ENCODE assay signal across 29 mouse cellular contexts in the genomic region with DNA sequence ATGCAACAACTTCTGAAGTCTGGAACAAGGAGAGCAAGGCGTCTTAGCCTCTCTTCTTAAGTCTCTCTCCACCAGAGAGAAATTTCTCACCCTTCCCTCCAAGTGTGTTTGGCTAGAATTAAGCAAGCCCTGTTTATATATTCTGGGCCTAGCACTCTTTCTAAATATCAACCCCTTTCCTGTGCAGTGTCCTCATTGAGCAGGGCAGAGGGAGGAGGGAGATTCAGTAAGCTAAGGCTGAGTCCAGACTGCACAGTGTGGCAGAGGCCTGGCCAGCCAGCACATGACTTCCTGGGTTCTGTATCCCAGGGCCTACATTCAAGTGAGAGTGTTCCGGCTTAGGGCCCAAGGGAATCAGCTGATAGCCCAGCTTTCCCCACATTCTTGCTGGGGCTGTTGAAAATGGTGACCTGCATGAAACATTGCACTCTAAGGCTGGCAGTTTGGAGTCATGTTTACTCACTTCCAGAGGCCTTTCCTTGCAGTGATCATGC.
DNase-seq lines count a peak whose midpoint lies in the region; ATAC-seq lines count a peak whose summit lies in the region.
"Had no signal": no experiment of that assay in that cellular context is flagged by ENCODE, and none has a peak within 500 bp of the region (broad histone marks: within the 10 kb centered on the region; RNA-seq: fewer than 3 reads in every experiment).

No protein-coding gene starts in this region.

- no peaks in the 10 kb centered on the region for H3K4me1 ChIP-seq in intestine, embryonic 14.5 days (replicated peaks; ENCODE audit: control insufficient read depth, insufficient read depth, low read length)
- H3K4me1 ChIP-seq in intestine, embryonic 16.5 days (ENCODE audit: control insufficient read depth, insufficient read depth, low read length): no peaks in the 10 kb centered on the region
- H3K4me1 ChIP-seq in neural tube, embryonic 13.5 days (replicated peaks): peaks cover 41% of the 10 kb centered on the region
- H3K4me1 ChIP-seq in neural tube, embryonic 15.5 days: peaks cover 20% of the 10 kb centered on the region
- H3K4me1 ChIP-seq in heart, embryonic 10.5 days: peaks cover 25% of the 10 kb centered on the region
- H3K4me1 ChIP-seq: liver, embryonic 13.5 days had no signal

- no peak for ATAC-seq in intestine, embryonic 14.5 days (replicated peaks; ENCODE audit: low FRiP score, low TSS enrichment, low read depth)
- no peak for ATAC-seq in intestine, embryonic 16.5 days
- no peak for ATAC-seq in neural tube, embryonic 13.5 days (ENCODE audit: low read depth)
- ATAC-seq in neural tube, embryonic 15.5 days (ENCODE audit: low FRiP score): no peak
- ATAC-seq: forebrain, embryonic 14.5 days; hindbrain, postnatal 0 days; intestine, postnatal 0 days had no signal

- no peak overlapping the region for H3K4me2 ChIP-seq in intestine, embryonic 14.5 days (ENCODE audit: low read length)
- no peak overlapping the region for H3K4me2 ChIP-seq in intestine, embryonic 16.5 days (ENCODE audit: low read depth, low read length)
- no peak overlapping the region for H3K4me2 ChIP-seq in neural tube, embryonic 13.5 days
- H3K4me2 ChIP-seq in neural tube, embryonic 15.5 days: no peak overlapping the region
- H3K4me2 ChIP-seq: embryonic facial prominence, embryonic 12.5 days; heart, embryonic 13.5 days; hindbrain, embryonic 12.5 days; limb, embryonic 15.5 days; liver, embryonic 13.5 days had no signal

- H3K27me3 ChIP-seq in intestine, embryonic 14.5 days (replicated peaks; ENCODE audit: control insufficient read depth, insufficient read depth, low read length): no peaks in the 10 kb centered on the region
- no peaks in the 10 kb centered on the region for H3K27me3 ChIP-seq in intestine, embryonic 16.5 days (replicated peaks; ENCODE audit: control insufficient read depth, insufficient read depth, low read length)
- no peaks in the 10 kb centered on the region for H3K27me3 ChIP-seq in neural tube, embryonic 13.5 days
- no peaks in the 10 kb centered on the region for H3K27me3 ChIP-seq in neural tube, embryonic 15.5 days (replicated peaks)
- no peaks in the 10 kb centered on the region for H3K27me3 ChIP-seq in heart, embryonic 10.5 days (ENCODE audit: insufficient read depth, poor library complexity, severe bottlenecking)
- H3K27me3 ChIP-seq: CH12.LX; embryonic facial prominence, embryonic 12.5 days; heart, embryonic 13.5 days; hindbrain, embryonic 12.5 days; limb, embryonic 15.5 days; liver, embryonic 13.5 days had no signal

- no peak overlapping the region for H3K4me3 ChIP-seq in intestine, embryonic 14.5 days (ENCODE audit: low read depth, low read length)
- no peak overlapping the region for H3K4me3 ChIP-seq in intestine, embryonic 16.5 days (ENCODE audit: low read length)
- no peak overlapping the region for H3K4me3 ChIP-seq in neural tube, embryonic 13.5 days
- H3K4me3 ChIP-seq in neural tube, embryonic 15.5 days (replicated peaks): no peak overlapping the region
- no peak overlapping the region for H3K4me3 ChIP-seq in heart, embryonic 10.5 days
- H3K4me3 ChIP-seq: embryonic facial prominence, embryonic 12.5 days; gastrocnemius, adult 2 months; heart, embryonic 13.5 days; hindbrain, embryonic 12.5 days; limb, embryonic 15.5 days; liver, embryonic 13.5 days had no signal

- 64% methylated on average over 2 of the region's 2 CpGs for WGBS in intestine, embryonic 14.5 days
- 64% methylated on average over 2 of the region's 2 CpGs for WGBS in intestine, embryonic 16.5 days
- WGBS in neural tube, embryonic 13.5 days: 70% methylated on average over 2 of the region's 2 CpGs
- WGBS in neural tube, embryonic 15.5 days: 77% methylated on average over 2 of the region's 2 CpGs
- 72% methylated on average over 2 of the region's 2 CpGs for WGBS in heart, embryonic 10.5 days

- no peaks in the 10 kb centered on the region for H3K36me3 ChIP-seq in intestine, embryonic 14.5 days (ENCODE audit: control insufficient read depth, insufficient read depth, low read length)
- no peaks in the 10 kb centered on the region for H3K36me3 ChIP-seq in intestine, embryonic 16.5 days (ENCODE audit: control insufficient read depth, insufficient read depth, low read length)
- H3K36me3 ChIP-seq in neural tube, embryonic 13.5 days: no peaks in the 10 kb centered on the region
- H3K36me3 ChIP-seq in neural tube, embryonic 15.5 days: no peaks in the 10 kb centered on the region
- H3K36me3 ChIP-seq in heart, embryonic 10.5 days: no peaks in the 10 kb centered on the region
- H3K36me3 ChIP-seq: embryonic facial prominence, embryonic 12.5 days; heart, embryonic 13.5 days; hindbrain, embryonic 12.5 days; limb, embryonic 15.5 days; liver, embryonic 13.5 days had no signal

- no peaks in the 10 kb centered on the region for H3K9me3 ChIP-seq in intestine, embryonic 14.5 days (ENCODE audit: control insufficient read depth, low read length)
- H3K9me3 ChIP-seq in intestine, embryonic 16.5 days (ENCODE audit: control insufficient read depth, low read length): no peaks in the 10 kb centered on the region
- 0 out of 2 replicates have a peak, but pooled peaks cover 10% of the 10 kb centered on the region for H3K9me3 ChIP-seq in neural tube, embryonic 13.5 days
- H3K9me3 ChIP-seq in neural tube, embryonic 15.5 days (replicated peaks): no peaks in the 10 kb centered on the region
- H3K9me3 ChIP-seq in heart, embryonic 10.5 days: peaks cover 5% of the 10 kb centered on the region; the same call in 1 of the 2 replicates
- H3K9me3 ChIP-seq: embryonic facial prominence, embryonic 12.5 days; hindbrain, embryonic 12.5 days; limb, embryonic 15.5 days; liver, embryonic 13.5 days had no signal

- H3K9ac ChIP-seq in intestine, embryonic 14.5 days (ENCODE audit: low read length): no peak overlapping the region
- H3K9ac ChIP-seq in intestine, embryonic 16.5 days (ENCODE audit: low read depth, low read length): no peak overlapping the region
- H3K9ac ChIP-seq in neural tube, embryonic 13.5 days: no peak overlapping the region
- H3K9ac ChIP-seq in neural tube, embryonic 15.5 days (replicated peaks): no peak overlapping the region
- H3K9ac ChIP-seq: embryonic facial prominence, embryonic 12.5 days; heart, embryonic 13.5 days; hindbrain, embryonic 12.5 days; limb, embryonic 15.5 days; liver, embryonic 13.5 days had no signal

- DNase-seq in intestine, embryonic 14.5 days (ENCODE audit: low spot score): peak; percentile 33
- no peak for DNase-seq in heart, embryonic 10.5 days (ENCODE audit: low spot score)
- DNase-seq in cerebellum, postnatal 14 days: no peak
- DNase-seq: adrenal gland, postnatal 10 days; B cell, adult 2 months; cerebellum, adult 8-10 months; cerebellum, postnatal 36 days; gastrocnemius, adult 2 months; gastrocnemius, postnatal 36 days; kidney, adult 9 months; kidney, postnatal 10 days; layer of hippocampus, postnatal 36 days; left cerebral cortex, postnatal 4 days; liver, embryonic 13.5 days; lung, adult 18-20 months; midbrain, embryonic 14.5 days; right cerebral cortex, adult 18-20 months had no signal

- no peak overlapping the region for H3K27ac ChIP-seq in intestine, embryonic 14.5 days (ENCODE audit: low read depth)
- H3K27ac ChIP-seq in intestine, embryonic 16.5 days (ENCODE audit: low read length): no peak overlapping the region
- 0 out of 2 replicates have a peak overlapping the region, but pooled peaks have one; percentile 9 for H3K27ac ChIP-seq in neural tube, embryonic 13.5 days (replicated peaks)
- no peak overlapping the region for H3K27ac ChIP-seq in neural tube, embryonic 15.5 days (replicated peaks)
- 0 out of 2 replicates have a peak overlapping the region, but pooled peaks have one; percentile 13 for H3K27ac ChIP-seq in heart, embryonic 10.5 days
- H3K27ac ChIP-seq: embryonic facial prominence, embryonic 12.5 days; gastrocnemius, adult 2 months; heart, embryonic 13.5 days; hindbrain, embryonic 12.5 days; hindbrain, postnatal 0 days; limb, embryonic 15.5 days; liver, embryonic 13.5 days; macrophage had no signal

Comparison
In these comparisons a context has a peak if more than half of its experiments do, and no peak if none do; other contexts are left out.
1. H3K27ac ChIP-seq: peak in neural tube, embryonic 13.5 days (single experiment) and heart, embryonic 10.5 days (single experiment); none in intestine, embryonic 14.5 days (single experiment), intestine, embryonic 16.5 days (single experiment) and neural tube, embryonic 15.5 days (single experiment).